Mouse (Mus musculus) urinary bladder, postnatal 4 days (tissue): ENCODE data around the gene Podxl2.

Experiments used
- DNase-seq, 2 experiments: peaks; one replicate each; pipeline ENCODE4 v3.0.0; 2021 to 2022; ENCODE audit warnings: low spot score in 2 of 2

Podxl2 gene

GRCm38 (mm10) chr6:88874868-88875508 lies at the start of gene Podxl2:
Gene Podxl2 (minus strand): TSS chr6:88875044.
- peak; percentile 71 to 78 for DNase-seq

DNA sequence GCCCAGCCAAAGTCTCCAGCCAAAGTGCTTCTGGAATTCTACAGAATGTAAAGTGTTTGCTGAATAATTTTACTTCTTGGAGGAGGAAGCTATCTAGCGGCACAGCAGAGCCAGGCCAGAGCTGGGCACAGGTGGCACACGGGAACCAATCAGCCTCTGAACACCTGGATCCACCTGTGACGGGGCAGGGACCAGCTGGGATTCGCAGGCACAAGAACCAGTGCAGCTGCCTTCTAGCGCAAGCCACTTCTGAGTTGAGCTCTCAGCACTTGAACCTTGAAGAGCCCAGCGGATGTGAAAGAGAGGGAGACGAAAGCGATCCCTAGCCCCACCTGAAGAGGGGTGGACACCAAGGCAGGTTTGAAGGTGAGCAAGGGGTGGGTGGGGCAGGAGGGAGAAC lies 44.0 kb upstream of the Podxl2 start:
- no peak for DNase-seq

GRCm38 (mm10) chr6:88916153-88916552 lies 41.3 kb upstream of the Podxl2 start:
- no peak for DNase-seq

DNA sequence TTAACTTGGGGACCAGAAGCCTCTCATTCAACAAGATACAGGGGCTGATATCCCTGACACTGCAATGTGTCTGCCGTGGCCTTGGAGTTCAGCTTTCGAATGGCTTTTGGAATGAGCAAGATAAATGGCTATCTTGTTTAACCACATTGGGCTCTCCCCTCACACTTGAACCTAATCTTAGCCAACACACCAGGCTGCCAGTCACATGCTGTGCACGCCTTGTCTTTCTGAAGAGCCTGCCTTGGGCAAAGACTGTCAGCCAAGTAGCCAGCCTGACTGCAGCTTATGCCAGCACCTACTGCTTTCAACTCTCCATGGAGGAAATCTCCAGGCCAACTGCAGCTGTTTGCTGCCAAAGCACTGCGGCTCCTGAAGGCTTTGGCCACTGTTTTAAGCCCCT lies 40.7 kb upstream of the Podxl2 start:
- no peak for DNase-seq

GRCm38 (mm10) chr6:88914799-88915198 lies 40.0 kb upstream of the Podxl2 start:
- DNase-seq, result no peak

GRCm38 (mm10) chr6:88913440-88913839 lies 38.6 kb upstream of the Podxl2 start:
- DNase-seq, result no peak

DNA sequence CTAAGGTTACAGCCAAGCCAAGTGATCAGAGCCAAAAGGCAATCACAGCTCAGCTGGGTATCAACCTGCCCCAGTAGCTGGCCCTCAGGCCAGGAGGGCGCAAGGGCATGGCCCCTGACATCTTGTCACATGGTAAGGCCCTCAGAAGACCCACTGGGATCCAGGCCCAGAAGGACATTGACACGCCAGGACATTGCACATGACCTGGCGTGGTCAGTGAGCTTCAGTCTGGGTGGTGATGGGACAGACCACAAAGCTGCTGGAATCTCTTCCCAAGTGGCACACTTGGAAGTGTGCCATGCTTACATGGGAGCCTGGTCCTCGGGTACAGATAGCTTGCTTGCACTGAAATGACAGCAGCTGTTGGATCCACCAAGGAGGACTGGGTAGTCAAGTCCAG lies 38.2 kb upstream of the Podxl2 start:
- no peak for DNase-seq

GRCm38 (mm10) chr6:88909151-88909550 lies 34.3 kb upstream of the Podxl2 start:
- DNase-seq, result no peak

DNA sequence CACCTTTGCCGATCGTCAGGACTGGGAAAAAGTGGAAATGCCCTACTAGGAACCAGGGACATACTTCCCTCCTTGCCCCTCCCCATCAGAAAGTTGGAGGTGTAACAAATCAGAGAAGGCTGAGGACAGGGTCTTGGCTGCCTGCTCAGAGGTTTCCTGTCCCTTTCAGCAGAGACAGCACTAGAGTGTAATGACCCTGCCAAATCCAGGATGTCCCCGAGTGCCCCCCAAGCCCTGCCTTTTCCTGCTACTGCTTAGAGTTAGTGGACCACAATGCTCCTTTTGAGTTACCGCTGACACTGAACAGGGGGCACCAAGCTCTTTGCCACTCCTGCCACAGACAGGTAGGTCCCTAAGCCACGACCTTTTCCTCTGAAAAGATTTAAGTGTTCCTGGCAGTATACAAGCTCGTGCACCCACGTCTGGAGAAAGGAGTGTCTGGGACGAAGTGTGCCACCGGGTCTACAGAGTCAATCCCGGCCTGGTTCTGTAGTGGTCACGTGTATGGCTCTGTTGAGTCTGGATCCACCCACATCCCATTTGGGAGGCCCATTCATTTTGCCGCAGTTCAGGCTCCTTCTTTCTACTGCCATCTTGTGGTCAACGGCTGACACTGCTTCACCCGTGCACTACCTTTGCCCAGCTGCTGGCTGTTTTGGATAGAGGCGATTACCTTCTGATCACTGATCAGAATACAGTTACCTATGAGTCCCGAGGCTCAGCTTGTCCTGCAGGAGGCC lies 31.7 kb upstream of the Podxl2 start:
- no peak for DNase-seq

DNA sequence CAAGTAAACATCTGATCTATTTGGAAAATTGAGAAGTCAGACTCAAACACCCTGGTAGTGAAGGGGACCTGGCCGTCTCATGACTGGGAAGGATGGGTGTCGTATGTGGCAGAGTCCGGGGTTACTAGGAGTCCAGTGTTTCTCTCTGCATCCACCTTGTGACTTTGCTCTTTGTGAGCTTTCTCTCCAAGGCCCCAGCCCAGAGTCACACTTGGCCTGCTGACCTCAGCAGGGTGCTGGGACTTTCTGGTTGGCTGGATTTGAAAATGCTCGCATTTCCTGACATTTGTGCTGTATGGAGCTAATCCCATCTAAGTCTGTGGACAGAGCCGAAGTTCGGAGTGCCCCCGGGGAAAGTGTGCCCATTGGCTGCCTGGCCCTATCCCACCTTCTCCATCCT lies 30.2 kb upstream of the Podxl2 start:
- DNase-seq, result no peak

DNA sequence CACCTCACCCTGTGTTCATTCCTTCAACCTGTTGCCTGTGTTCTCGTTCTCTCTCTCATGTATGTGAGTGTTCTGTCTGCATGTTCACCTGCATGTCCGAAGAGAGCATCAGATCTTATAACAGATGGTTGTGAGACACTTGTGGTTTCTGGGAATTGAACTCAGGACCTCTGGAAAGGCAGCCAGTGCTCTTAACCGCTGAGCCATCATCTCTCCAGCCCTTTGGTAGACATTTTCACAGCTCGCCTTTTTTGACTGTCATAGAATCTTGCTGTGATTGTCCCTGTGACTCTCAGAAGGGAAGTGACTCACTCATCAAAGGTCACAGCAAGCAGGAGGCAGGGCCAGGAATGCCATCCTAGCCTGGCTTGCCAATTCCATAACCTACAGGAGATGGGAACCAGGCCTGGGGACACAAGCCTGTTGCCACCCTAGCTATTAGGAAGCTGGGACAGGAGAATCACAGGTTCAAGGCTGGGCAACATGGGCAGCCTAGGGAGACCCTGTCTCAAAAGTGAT lies 29.7 kb upstream of the Podxl2 start:
- no peak for DNase-seq

DNA sequence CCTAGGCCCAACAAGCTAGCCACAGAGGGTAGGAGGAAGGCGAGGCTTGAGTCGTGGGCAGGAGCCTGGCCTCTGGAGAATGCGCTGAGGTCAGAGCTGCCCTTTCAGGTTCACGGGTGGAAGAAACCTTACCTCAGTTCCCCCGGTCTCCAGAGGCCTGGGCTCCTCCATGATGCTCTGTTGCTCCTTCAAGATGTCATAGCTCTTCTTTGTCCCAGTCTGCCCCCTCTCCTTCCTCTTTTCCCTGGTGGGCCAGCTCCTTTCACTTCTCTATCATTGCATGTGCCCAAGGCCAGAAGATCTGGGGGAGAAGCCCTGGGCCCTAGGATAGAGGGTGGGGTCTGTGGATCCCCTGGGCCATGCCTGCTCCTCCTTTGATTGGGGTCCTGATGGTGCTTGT lies 28.9 kb upstream of the Podxl2 start:
- no peak for DNase-seq

- peak; percentile 91 to 92 for DNase-seq
Observed at GRCm38 (mm10) chr6:88901947-88902820, 27.3 kb upstream of the Podxl2 start, which contains the start of gene Tpra1. Gene Tpra1 (plus strand): TSS chr6:88902251.

GRCm38 (mm10) chr6:88901471-88901870 lies 26.6 kb upstream of the Podxl2 start:
- no peak for DNase-seq

- no peak for DNase-seq
Observed at GRCm38 (mm10) chr6:88899628-88900027, 24.8 kb upstream of the Podxl2 start.

GRCm38 (mm10) chr6:88899086-88899485 lies 24.2 kb upstream of the Podxl2 start:
- DNase-seq, result no peak

DNA sequence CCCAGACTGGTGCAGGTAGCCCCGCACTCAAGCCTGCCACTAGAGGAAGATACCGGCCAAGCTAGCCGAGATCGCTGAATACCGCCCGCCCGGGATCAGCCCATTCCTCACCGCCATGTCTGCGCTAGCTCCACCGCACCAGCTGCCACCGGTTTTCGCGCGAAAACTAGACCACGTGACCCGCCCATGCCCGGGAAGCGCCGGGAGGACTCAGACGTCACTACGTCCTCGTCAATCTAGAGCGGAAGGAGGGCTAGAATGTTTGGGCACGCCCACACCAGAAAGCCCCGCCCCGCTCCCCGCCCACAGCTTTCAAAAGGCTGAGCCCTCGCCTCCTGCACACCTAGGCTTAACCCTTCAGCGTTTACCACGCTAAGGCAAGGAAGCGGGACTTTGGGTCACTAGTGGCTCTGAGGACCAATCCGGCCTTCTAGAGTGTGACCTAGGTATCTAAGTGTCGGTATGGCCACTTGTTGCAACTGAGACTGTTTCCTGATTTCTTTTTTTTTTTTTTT lies 23.7 kb upstream of the Podxl2 start, which contains the start of gene Mcm2:
Gene Mcm2, minus strand, starts transcription at position 247 of the 515 bp plus-strand sequence.
- peak; percentile 91 to 96 for DNase-seq

GRCm38 (mm10) chr6:88897246-88897645 lies 22.4 kb upstream of the Podxl2 start:
- DNase-seq, result no peak

DNA sequence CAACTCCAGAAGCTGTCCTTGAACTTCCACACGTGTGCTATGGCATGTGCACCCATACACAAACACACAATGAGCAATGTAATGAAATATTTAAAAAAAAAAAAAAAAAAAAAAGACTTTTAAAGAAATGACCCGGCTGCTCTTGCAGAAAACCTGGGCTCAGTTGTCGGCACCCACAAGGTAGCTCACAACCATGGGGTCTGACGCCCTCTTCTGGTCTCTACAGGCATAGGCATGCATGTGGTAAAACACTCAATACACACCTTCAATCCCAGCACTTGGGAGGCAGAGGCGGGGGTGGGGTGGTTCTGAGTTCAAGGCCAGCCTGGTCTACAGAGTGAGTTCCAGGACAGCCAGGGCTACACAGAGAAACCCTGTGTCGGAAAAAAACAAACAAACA lies 21.1 kb upstream of the Podxl2 start:
- no peak for DNase-seq

DNA sequence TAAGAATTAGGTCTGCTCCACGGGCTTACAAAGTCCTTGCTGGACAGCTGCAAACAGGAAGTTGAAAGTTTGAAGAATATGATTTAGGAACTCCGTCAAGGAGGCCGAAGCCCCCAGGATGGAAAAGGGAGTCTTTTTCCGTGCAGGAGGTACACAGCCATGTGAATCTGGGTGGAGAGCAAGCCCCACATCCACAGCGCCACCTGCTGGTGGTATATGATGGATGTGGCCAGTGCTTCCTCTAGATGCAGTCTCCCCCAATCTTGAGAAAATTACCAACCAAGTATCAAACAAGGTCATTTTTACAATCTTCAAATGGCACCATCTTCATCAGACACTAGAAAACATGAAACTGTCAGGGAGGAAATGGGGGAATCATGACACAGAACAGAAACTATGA lies 18.7 kb upstream of the Podxl2 start:
- DNase-seq, result no peak

GRCm38 (mm10) chr6:88890832-88891231 lies 16.0 kb upstream of the Podxl2 start:
- no peak for DNase-seq
